Mouse (Mus musculus) cortical plate, adult 2 months (tissue): ENCODE data around the gene Arpc2.

Experiments
- CTCF ChIP-seq: fragments of 200-500 bp; IDR thresholded peaks from 2 replicates; pipeline ENCODE4 v1.5.1; 2011; ENCODE audit warnings: mild to moderate bottlenecking, control low read depth, low read length; ENCODE audit not compliant: insufficient read depth; ENCODE audit errors: extremely low read depth
- POLR2A ChIP-seq: fragments of 200-500 bp; IDR thresholded peaks from 2 replicates; pipeline ENCODE4 v1.6.1; 2011; ENCODE audit warnings: mild to moderate bottlenecking, low read length, control low read depth; ENCODE audit not compliant: insufficient read depth; ENCODE audit errors: extremely low read depth

DNA sequence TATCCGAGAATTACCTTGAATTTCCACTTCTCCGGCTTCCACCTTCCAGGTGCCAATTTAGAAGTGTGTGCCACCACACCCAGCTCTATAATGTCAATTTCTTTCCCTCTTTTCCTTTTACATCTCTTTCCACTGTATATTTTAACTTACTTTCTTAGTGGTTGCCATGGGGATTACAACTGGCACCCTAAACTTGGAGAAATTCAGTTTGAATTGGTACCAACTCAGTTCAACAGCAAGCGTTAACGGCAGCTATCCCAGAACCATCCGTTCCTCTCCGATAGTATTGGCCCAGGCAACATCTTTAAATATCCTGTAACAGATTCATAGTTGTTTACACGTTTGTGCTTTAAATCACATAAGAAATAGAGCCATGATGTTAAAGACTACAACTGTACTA is 16.0 kb upstream of the Arpc2 start:
- no peak for TF ChIP-seq POLR2A
- no peak for TF ChIP-seq CTCF
